Mouse (Mus musculus): ENCODE data around the gene Fblim1. TPM values are rescaled to one million over a fixed set of nuclear protein-coding genes. Genes with fewer than 3 reads are reported as not detected.

Gene Fblim1
- polyA plus RNA-seq, 1 experiment from 2014 or later = 90.1 TPM

GRCm38 (mm10) chr4:141600364-141600763, 5.5 kb downstream of the Fblim1 start:
- no peaks in the 10 kb centered on the region for H3K27me3 ChIP-seq
- ChIA-PET CTCF (no interaction called here), POLR2A (no interaction called here)
- TF ChIP-seq CTCF (IDR thresholded peaks at IDR 0.05) = no peak
- DNase-seq (ENCODE audit: low read depth, low spot score) (no peak), ATAC-seq (no peak)
- in situ Hi-C loops (cut with MboI; ENCODE audit: low pct_unique_long_range_greater_than_20kb) = no loop called here

- DNase-seq (ENCODE audit: low read depth, low spot score) (no peak), ATAC-seq (peak; percentile 7)
- POLR2A ChIA-PET = interaction anchor here (0.9 kb wide), 1 partner anchor 9 kb away, joined by 3 read pairs; no protein-coding TSS in a partner anchor
- no peaks in the 10 kb centered on the region for H3K27me3 ChIP-seq
- in situ Hi-C loops (cut with MboI; ENCODE audit: low pct_unique_long_range_greater_than_20kb) = no loop called here
- TF ChIP-seq CTCF (IDR thresholded peaks at IDR 0.05) = no peak
- CTCF ChIA-PET = no interaction called here
Observed at GRCm38 (mm10) chr4:141599251-141600141, 6.4 kb downstream of the Fblim1 start.

- in situ Hi-C loops (cut with MboI; ENCODE audit: low pct_unique_long_range_greater_than_20kb) = no loop called here
- H3K27me3 ChIP-seq = no peaks in the 10 kb centered on the region
- no peak for TF ChIP-seq CTCF (IDR thresholded peaks at IDR 0.05)
- ChIA-PET POLR2A (interaction anchor here (0.9 kb wide), 1 partner anchor 8 kb away, joined by 3 read pairs; no protein-coding TSS in a partner anchor), CTCF (no interaction called here)
- ATAC-seq (peak; percentile 34), DNase-seq (ENCODE audit: low read depth, low spot score) (no peak)
Observed at GRCm38 (mm10) chr4:141598894-141599250, 7.0 kb downstream of the Fblim1 start.

- ATAC-seq (no peak), DNase-seq (ENCODE audit: low read depth, low spot score) (no peak)
- H3K27me3 ChIP-seq = no peaks in the 10 kb centered on the region
- ChIA-PET CTCF (no interaction called here), POLR2A (interaction anchor here (0.6 kb wide), 1 partner anchor 123 kb away, joined by 3 read pairs; no protein-coding TSS in a partner anchor)
- TF ChIP-seq CTCF (IDR thresholded peaks at IDR 0.05) = no peak
- in situ Hi-C loops (cut with MboI; ENCODE audit: low pct_unique_long_range_greater_than_20kb) = no loop called here
Observed at GRCm38 (mm10) chr4:141598199-141598893, 7.5 kb downstream of the Fblim1 start.

- ATAC-seq (no peak), DNase-seq (ENCODE audit: low read depth, low spot score) (no peak)
- no peaks in the 10 kb centered on the region for H3K27me3 ChIP-seq
- no peak for TF ChIP-seq CTCF (IDR thresholded peaks at IDR 0.05)
- ChIA-PET POLR2A (interaction anchor here (0.6 kb wide), 1 partner anchor 87 kb away, joined by 4 read pairs; no protein-coding TSS in a partner anchor), CTCF (no interaction called here)
- in situ Hi-C loops (cut with MboI; ENCODE audit: low pct_unique_long_range_greater_than_20kb) = no loop called here
Observed at GRCm38 (mm10) chr4:141596700-141597328, 9.1 kb downstream of the Fblim1 start.

- POLR2A ChIA-PET = interaction anchor here (0.6 kb wide), 1 partner anchor 88 kb away, joined by 4 read pairs; no protein-coding TSS in a partner anchor
- DNase-seq (ENCODE audit: low read depth, low spot score) = no peak
- CTCF ChIA-PET = interaction anchor here (1.6 kb wide), 1 partner anchor 164 kb away, joined by 3 read pairs; no protein-coding TSS in a partner anchor
Observed at GRCm38 (mm10) chr4:141595605-141596268, 10.2 kb downstream of the Fblim1 start.

GRCm38 (mm10) chr4:141595138-141595537, 10.8 kb downstream of the Fblim1 start:
- DNase-seq (ENCODE audit: low read depth, low spot score) = no peak
- no peak for TF ChIP-seq CTCF (IDR thresholded peaks at IDR 0.05)
- H3K27me3 ChIP-seq = no peaks in the 10 kb centered on the region
- in situ Hi-C loops (cut with MboI; ENCODE audit: low pct_unique_long_range_greater_than_20kb) = no loop called here
- POLR2A ChIA-PET = no interaction called here
- CTCF ChIA-PET = interaction anchor here (1.1 to 1.6 kb wide), 2 partner anchors 164 to 165 kb away, joined by 3 to 4 read pairs; no protein-coding TSS in a partner anchor
- ATAC-seq = no peak

More at GRCm38 (mm10) chr4:141595605-141596268, 10.2 kb downstream of the Fblim1 start:
- ATAC-seq = no peak
- TF ChIP-seq CTCF (IDR thresholded peaks at IDR 0.05) = no peak
- in situ Hi-C loops (cut with MboI; ENCODE audit: low pct_unique_long_range_greater_than_20kb) = no loop called here
- no peaks in the 10 kb centered on the region for H3K27me3 ChIP-seq

GRCm38 (mm10) chr4:141591547-141591946, 14.3 kb downstream of the Fblim1 start:
- no peak for DNase-seq (ENCODE audit: low read depth, low spot score)
- ATAC-seq = no peak
- H3K27me3 ChIP-seq = no peaks in the 10 kb centered on the region
- CTCF ChIA-PET = interaction anchor here (1.3 to 1.7 kb wide), 4 partner anchors 14 to 193 kb away, joined by 3 to 5 read pairs (median 4); partner anchors contain the start of gene Clcnka
- in situ Hi-C loops (cut with MboI; ENCODE audit: low pct_unique_long_range_greater_than_20kb) = no loop called here
- POLR2A ChIA-PET = interaction anchor here (1.2 kb wide), 1 partner anchor 8 kb away, joined by 3 read pairs; no protein-coding TSS in a partner anchor
- TF ChIP-seq CTCF (IDR thresholded peaks at IDR 0.05) = no peak

GRCm38 (mm10) chr4:141583919-141584318, 22.0 kb downstream of the Fblim1 start:
- DNase-seq (ENCODE audit: low read depth, low spot score) (no peak), ATAC-seq (no peak)
- no peak for TF ChIP-seq CTCF (IDR thresholded peaks at IDR 0.05)
- in situ Hi-C loops (cut with MboI; ENCODE audit: low pct_unique_long_range_greater_than_20kb) = no loop called here
- no peaks in the 10 kb centered on the region for H3K27me3 ChIP-seq
- POLR2A ChIA-PET = no interaction called here
- CTCF ChIA-PET = interaction anchor here (1.5 kb wide), 1 partner anchor 179 kb away, joined by 3 read pairs; no protein-coding TSS in a partner anchor

- TF ChIP-seq CTCF (IDR thresholded peaks at IDR 0.05) = no peak
- ATAC-seq = no peak
- no peak for DNase-seq (ENCODE audit: low read depth, low spot score)
- ChIA-PET POLR2A (no interaction called here), CTCF (no interaction called here)
- no peaks in the 10 kb centered on the region for H3K27me3 ChIP-seq
- in situ Hi-C loops (cut with MboI; ENCODE audit: low pct_unique_long_range_greater_than_20kb) = no loop called here
Observed at GRCm38 (mm10) chr4:141581051-141581450, 24.8 kb downstream of the Fblim1 start.
